Mouse (Mus musculus): Measurements from ENCODE around the gene Tmem101. TPM values are rescaled to one million over a fixed set of nuclear protein-coding genes. Genes with fewer than 3 reads are reported as not detected.

Gene Tmem101
- polyA plus RNA-seq, 1 experiment from 2014 or later = 31.2 TPM

DNA sequence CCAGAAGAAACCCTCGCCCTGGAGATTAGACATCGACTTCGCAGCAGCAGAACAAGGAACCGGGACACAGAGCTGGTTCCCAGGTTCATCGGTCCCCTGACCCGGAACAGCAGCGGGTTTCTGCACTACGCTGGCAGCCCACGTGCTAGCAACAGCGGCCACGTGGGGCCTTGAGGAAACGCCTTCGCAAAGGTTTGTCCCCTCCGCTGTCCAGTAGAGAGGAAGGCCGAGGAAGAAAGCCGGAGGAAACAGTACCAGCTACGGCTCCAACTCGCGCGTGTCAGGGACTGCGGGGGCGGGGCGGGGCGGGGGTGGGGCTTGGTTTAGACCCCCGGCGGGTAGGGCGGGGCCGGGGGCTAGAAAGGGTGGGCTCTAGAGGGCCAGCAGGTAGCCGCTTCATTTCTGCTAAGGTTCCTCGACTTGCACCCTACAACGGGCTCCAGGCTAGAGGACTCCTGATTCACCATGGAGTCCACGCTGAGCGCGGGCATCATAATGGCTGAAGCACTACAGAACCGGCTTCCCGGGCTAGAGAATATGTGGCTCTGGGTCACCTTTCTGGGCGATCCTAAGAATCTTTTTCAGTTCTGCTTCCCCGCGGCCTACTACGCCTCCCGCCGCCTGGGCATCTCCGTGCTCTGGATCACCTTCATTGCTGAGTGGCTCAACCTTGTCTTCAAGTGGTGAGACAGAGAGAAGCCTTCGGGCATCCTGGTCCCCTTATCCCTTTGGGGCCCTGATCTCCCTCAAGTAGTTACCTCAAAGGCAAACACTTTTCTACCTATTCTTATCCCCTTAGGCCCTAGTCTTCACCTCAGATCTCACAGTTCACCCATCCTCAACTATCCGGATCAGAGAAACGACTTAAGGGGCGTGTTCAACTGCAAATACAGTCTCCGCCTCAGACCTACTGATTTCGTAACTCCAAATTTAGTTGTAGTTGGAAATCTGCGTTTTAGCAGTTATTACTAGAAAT, 33.5 kb upstream of the Tmem101 start, which contains the start of gene G6pc3:
Gene G6pc3 (plus strand): TSS at position 160 of the 976 bp plus-strand sequence.
- Histone ChIP-seq H3K36me3 (ENCODE audit: control insufficient read depth, insufficient read depth, low read length) (peaks cover 5% of the 10 kb centered on the region; the same call in 1 of the 2 replicates), H3K9ac (ENCODE audit: low read depth, low read length) (peak within 1 kb of the TSS; percentile 72), H3K27ac (ENCODE audit: low read depth, low read length) (peak within 1 kb of the TSS; percentile 69; the same call in 1 of the 2 replicates), H3K4me3 (ENCODE audit: low read depth, low read length) (peak within 1 kb of the TSS; percentile 61), H3K4me2 (peak within 1 kb of the TSS; percentile 76), H3K9me3 (replicated peaks; ENCODE audit: control insufficient read depth, low read length) (no peaks in the 10 kb centered on the region), H3K27me3 (ENCODE audit: control insufficient read depth, insufficient read depth, low read length) (no peaks in the 10 kb centered on the region), H3K4me1 (ENCODE audit: control insufficient read depth, insufficient read depth, low read length) (peaks cover 11% of the 10 kb centered on the region)
- ATAC-seq (replicated peaks; ENCODE audit: insufficient number of reproducible peaks, low FRiP score, low TSS enrichment) = peak; percentile 80
- 3% methylated on average over 50 of the region's 50 CpGs for WGBS (ENCODE audit: insufficient replicate concordance)

DNA sequence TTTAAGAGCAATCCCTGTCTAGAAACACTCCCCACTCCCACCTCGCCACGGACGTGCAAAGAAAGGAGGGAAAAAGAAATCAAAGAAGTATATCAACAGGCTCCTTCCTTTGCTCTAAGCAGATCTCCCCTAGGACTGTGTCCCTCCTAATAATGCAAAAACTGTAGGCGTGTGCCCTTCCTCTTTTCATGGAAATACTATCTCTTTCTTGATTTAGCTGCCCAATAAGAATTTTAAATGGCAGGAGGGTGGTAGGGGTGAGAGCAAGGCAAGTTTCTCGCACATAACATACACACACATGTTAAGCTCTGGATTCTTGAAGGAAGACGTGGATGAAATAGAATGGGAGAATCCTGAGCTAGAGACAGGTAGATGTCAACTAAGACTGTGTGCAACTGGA, 32.8 kb upstream of the Tmem101 start:
- Histone ChIP-seq H3K4me3 (ENCODE audit: low read depth, low read length) (peak overlapping the region; percentile 61), H3K4me2 (peak overlapping the region; percentile 76), H3K27me3 (ENCODE audit: control insufficient read depth, insufficient read depth, low read length) (no peaks in the 10 kb centered on the region), H3K36me3 (ENCODE audit: control insufficient read depth, insufficient read depth, low read length) (peaks cover 3% of the 10 kb centered on the region; the same call in 1 of the 2 replicates), H3K27ac (ENCODE audit: low read depth, low read length) (no peak overlapping the region), H3K9me3 (replicated peaks; ENCODE audit: control insufficient read depth, low read length) (no peaks in the 10 kb centered on the region), H3K9ac (ENCODE audit: low read depth, low read length) (peak overlapping the region; percentile 72), H3K4me1 (ENCODE audit: control insufficient read depth, insufficient read depth, low read length) (peaks cover 14% of the 10 kb centered on the region)
- no peak for ATAC-seq (replicated peaks; ENCODE audit: insufficient number of reproducible peaks, low FRiP score, low TSS enrichment)
- 64% methylated on average over 6 of the region's 6 CpGs for WGBS (ENCODE audit: insufficient replicate concordance)

DNA sequence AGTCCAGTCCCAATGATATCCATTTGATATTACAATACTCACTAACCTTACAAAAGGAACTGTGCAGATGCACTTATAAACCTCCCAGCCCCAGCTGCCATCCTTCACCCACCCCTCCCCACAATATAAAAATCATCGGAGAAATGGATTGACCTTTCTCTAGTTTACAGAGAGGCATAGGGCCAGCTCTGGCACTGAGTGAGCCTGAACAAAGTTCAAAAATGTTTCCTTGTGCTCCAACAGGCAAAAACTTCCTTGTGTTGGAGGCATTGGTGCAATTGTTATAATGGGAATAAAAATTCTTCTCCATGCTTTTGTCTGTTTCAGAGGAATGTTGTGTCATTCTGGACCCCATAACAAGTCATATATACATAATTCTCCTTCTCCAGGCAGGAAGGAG, 30.0 kb upstream of the Tmem101 start:
- H3K36me3 ChIP-seq (ENCODE audit: control insufficient read depth, insufficient read depth, low read length) = 0 out of 2 replicates have a peak, but pooled peaks cover 2% of the 10 kb centered on the region
- no peak overlapping the region for H3K27ac ChIP-seq (ENCODE audit: low read depth, low read length)
- H3K9me3 ChIP-seq (replicated peaks; ENCODE audit: control insufficient read depth, low read length) = no peaks in the 10 kb centered on the region
- H3K4me3 ChIP-seq (ENCODE audit: low read depth, low read length) = no peak overlapping the region
- 76% methylated on average over 1 of the region's 1 CpGs for WGBS (ENCODE audit: insufficient replicate concordance)
- ATAC-seq (replicated peaks; ENCODE audit: insufficient number of reproducible peaks, low FRiP score, low TSS enrichment) = no peak
- H3K9ac ChIP-seq (ENCODE audit: low read depth, low read length) = no peak overlapping the region
- H3K4me1 ChIP-seq (ENCODE audit: control insufficient read depth, insufficient read depth, low read length) = peaks cover 17% of the 10 kb centered on the region
- no peaks in the 10 kb centered on the region for H3K27me3 ChIP-seq (ENCODE audit: control insufficient read depth, insufficient read depth, low read length)
- H3K4me2 ChIP-seq = no peak overlapping the region

DNA sequence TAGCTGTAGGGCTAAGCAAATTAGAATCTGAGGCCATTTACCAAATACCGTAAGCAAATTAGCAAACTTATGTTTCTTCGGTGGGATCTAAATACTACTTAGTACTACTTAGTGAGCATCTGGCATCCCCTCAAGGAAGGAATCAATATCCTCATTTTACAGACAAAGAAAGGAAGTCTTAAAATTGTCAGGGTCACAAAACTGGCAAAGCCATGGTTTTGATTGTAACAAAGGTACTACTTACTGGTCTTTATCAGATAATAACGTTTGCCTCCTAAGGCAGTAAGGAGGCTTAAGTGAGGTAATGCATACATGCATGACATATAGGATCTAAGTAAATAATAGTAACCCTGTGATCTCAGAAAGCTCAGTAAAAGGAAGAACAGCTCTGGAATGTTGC, 29.5 kb upstream of the Tmem101 start:
- no peak for ATAC-seq (replicated peaks; ENCODE audit: insufficient number of reproducible peaks, low FRiP score, low TSS enrichment)
- H3K4me1 ChIP-seq (ENCODE audit: control insufficient read depth, insufficient read depth, low read length) = peaks cover 12% of the 10 kb centered on the region
- H3K36me3 ChIP-seq (ENCODE audit: control insufficient read depth, insufficient read depth, low read length) = 0 out of 2 replicates have a peak, but pooled peaks cover 4% of the 10 kb centered on the region
- H3K4me2 ChIP-seq = peak overlapping the region; percentile 86
- WGBS (ENCODE audit: insufficient replicate concordance) = 52% methylated on average over 3 of the region's 3 CpGs
- H3K9ac ChIP-seq (ENCODE audit: low read depth, low read length) = no peak overlapping the region
- H3K4me3 ChIP-seq (ENCODE audit: low read depth, low read length) = peak overlapping the region; percentile 97
- no peaks in the 10 kb centered on the region for H3K27me3 ChIP-seq (ENCODE audit: control insufficient read depth, insufficient read depth, low read length)
- H3K9me3 ChIP-seq (replicated peaks; ENCODE audit: control insufficient read depth, low read length) = no peaks in the 10 kb centered on the region
- 0 out of 2 replicates have a peak overlapping the region, but pooled peaks have one; percentile 94 for H3K27ac ChIP-seq (ENCODE audit: low read depth, low read length)

DNA sequence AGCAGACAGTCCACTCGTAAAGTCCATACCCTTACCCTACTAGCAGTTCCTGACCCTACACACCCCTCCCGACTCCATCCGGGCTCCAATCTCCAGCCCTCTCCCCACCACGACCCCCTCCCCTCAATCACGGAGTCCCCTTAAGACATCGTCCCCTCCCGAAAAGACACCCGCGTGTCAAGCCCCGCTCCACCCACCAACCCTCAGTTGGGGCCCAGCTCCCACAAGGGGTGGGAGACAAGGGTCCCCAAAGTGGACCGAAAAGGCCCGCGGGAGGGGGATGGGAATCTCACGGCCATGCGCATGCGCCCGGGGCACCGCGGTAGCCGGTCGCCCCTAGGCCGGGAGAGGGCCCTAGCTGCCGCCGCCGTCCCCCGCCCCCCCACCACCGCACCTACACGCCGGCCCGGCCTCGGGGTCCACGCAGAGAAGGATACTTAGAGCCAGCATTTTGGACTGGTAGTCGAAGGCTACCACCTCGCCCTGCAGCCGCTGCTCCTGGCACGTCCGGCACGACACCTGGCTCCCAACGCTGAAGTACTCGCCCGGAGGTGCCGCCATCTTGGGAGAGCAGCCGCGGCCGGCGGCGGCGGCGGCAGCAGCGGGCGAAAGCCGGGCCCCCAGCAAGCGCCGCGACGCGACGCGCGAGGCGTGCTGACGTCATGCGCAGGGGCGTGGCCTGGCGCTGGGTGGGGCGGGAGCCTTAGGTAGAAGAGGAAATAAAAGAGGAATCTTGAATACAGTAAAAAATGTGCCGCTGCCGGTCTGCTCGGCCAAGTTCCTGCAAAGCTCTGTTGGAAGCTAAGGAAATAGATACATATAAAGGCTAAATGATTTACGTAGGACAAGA, 28.7 kb upstream of the Tmem101 start, which contains the start of gene Lsm12:
Gene Lsm12 (minus strand): TSS at position 651 of the 850 bp plus-strand sequence.
- Histone ChIP-seq H3K27ac (ENCODE audit: low read depth, low read length) (peak within 1 kb of the TSS; percentile 94), H3K9ac (ENCODE audit: low read depth, low read length) (peak within 1 kb of the TSS; percentile 93), H3K36me3 (ENCODE audit: control insufficient read depth, insufficient read depth, low read length) (0 out of 2 replicates have a peak, but pooled peaks cover 4% of the 10 kb centered on the region), H3K4me3 (ENCODE audit: low read depth, low read length) (peak within 1 kb of the TSS; percentile 97), H3K27me3 (ENCODE audit: control insufficient read depth, insufficient read depth, low read length) (no peaks in the 10 kb centered on the region), H3K4me1 (ENCODE audit: control insufficient read depth, insufficient read depth, low read length) (peaks cover 13% of the 10 kb centered on the region; the same call in 1 of the 2 replicates), H3K9me3 (replicated peaks; ENCODE audit: control insufficient read depth, low read length) (no peaks in the 10 kb centered on the region), H3K4me2 (peak within 1 kb of the TSS; percentile 86)
- under 1% methylated on average over 67 of the region's 70 CpGs for WGBS (ENCODE audit: insufficient replicate concordance)
- peak; percentile 72 for ATAC-seq (replicated peaks; ENCODE audit: insufficient number of reproducible peaks, low FRiP score, low TSS enrichment)

DNA sequence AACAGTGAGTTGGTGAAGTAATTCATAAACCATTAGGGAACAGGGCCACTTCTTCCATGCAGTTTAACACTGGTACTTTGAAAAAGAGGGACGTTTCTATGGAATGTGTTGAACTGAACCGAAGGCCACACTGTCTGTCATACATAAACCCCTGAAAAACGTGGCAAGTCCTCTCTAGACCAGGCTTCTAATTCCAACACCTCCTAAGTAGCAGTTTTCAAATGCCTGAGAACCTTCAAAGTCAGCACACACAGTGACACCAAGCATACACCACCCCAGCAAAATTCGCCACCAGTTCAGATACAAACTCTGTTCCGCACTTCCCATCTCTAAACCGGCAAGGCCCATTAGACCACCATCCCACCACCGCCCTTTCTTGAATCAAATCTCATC, 28.0 kb upstream of the Tmem101 start:
- Histone ChIP-seq H3K27me3 (ENCODE audit: control insufficient read depth, insufficient read depth, low read length) (no peaks in the 10 kb centered on the region), H3K4me2 (peak overlapping the region; percentile 86), H3K9me3 (replicated peaks; ENCODE audit: control insufficient read depth, low read length) (no peaks in the 10 kb centered on the region), H3K4me3 (ENCODE audit: low read depth, low read length) (peak overlapping the region; percentile 97), H3K27ac (ENCODE audit: low read depth, low read length) (peak overlapping the region; percentile 94), H3K4me1 (ENCODE audit: control insufficient read depth, insufficient read depth, low read length) (peaks cover 13% of the 10 kb centered on the region; the same call in 1 of the 2 replicates), H3K9ac (ENCODE audit: low read depth, low read length) (peak overlapping the region; percentile 93), H3K36me3 (ENCODE audit: control insufficient read depth, insufficient read depth, low read length) (0 out of 2 replicates have a peak, but pooled peaks cover 6% of the 10 kb centered on the region)
- no peak for ATAC-seq (replicated peaks; ENCODE audit: insufficient number of reproducible peaks, low FRiP score, low TSS enrichment)
- WGBS (ENCODE audit: insufficient replicate concordance) = 5% methylated on average over 7 of the region's 7 CpGs

DNA sequence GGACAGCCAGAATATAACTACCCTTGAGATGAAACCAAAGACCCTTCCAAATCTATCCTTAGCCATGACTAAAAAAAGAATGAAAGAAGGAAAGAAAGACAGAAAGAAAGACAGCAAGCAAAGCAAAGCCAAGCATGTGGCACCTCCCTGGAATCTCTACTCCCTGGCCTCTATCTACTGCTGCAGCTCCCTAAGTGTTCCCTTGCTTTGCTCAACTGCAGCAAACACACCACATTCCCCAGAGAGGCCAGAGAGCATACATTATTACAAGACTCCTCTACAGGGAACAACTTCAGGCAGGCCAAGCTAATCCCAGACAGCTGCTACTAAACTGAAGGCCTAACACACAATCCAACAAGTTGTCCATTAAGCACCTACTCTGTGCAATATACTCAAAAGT, 23.6 kb upstream of the Tmem101 start:
- peaks cover 19% of the 10 kb centered on the region for H3K36me3 ChIP-seq (ENCODE audit: control insufficient read depth, insufficient read depth, low read length)
- no peak overlapping the region for H3K27ac ChIP-seq (ENCODE audit: low read depth, low read length)

DNA sequence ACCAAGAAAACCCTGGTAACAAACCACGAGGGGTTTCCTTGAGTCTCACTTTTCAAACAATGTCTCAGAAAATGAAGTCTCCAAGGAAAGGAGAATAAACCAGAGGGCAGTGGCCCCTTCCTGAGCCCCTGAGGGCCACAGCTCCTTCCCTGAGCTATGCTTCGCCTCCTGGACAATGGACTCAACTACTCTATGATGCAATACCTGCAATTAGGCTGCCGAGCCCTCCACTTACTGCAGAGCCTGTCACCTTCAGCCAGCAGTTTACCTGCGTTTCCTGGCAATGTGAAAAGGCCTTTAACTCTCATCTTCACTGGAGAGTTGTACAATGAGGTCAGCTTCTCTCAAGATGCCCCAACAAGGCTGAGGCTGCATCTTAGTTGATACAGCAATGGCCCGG, 12.5 kb upstream of the Tmem101 start:
- Histone ChIP-seq H3K4me3 (ENCODE audit: low read depth, low read length) (no peak overlapping the region), H3K36me3 (ENCODE audit: control insufficient read depth, insufficient read depth, low read length) (peaks cover 13% of the 10 kb centered on the region), H3K4me2 (no peak overlapping the region), H3K9me3 (replicated peaks; ENCODE audit: control insufficient read depth, low read length) (no peaks in the 10 kb centered on the region), H3K27ac (ENCODE audit: low read depth, low read length) (no peak overlapping the region), H3K9ac (ENCODE audit: low read depth, low read length) (no peak overlapping the region), H3K27me3 (ENCODE audit: control insufficient read depth, insufficient read depth, low read length) (no peaks in the 10 kb centered on the region), H3K4me1 (ENCODE audit: control insufficient read depth, insufficient read depth, low read length) (no peaks in the 10 kb centered on the region)
- no peak for ATAC-seq (replicated peaks; ENCODE audit: insufficient number of reproducible peaks, low FRiP score, low TSS enrichment)
- 77% methylated on average over 5 of the region's 5 CpGs for WGBS (ENCODE audit: insufficient replicate concordance)

More for the DNA sequence above, 23.6 kb upstream of the Tmem101 start:
- H3K4me2 ChIP-seq = no peak overlapping the region
- no peak overlapping the region for H3K9ac ChIP-seq (ENCODE audit: low read depth, low read length)
- H3K4me1 ChIP-seq (ENCODE audit: control insufficient read depth, insufficient read depth, low read length) = peaks cover 9% of the 10 kb centered on the region; the same call in 1 of the 2 replicates
- no peak for ATAC-seq (replicated peaks; ENCODE audit: insufficient number of reproducible peaks, low FRiP score, low TSS enrichment)
- H3K9me3 ChIP-seq (replicated peaks; ENCODE audit: control insufficient read depth, low read length) = no peaks in the 10 kb centered on the region
- H3K27me3 ChIP-seq (ENCODE audit: control insufficient read depth, insufficient read depth, low read length) = no peaks in the 10 kb centered on the region
- H3K4me3 ChIP-seq (ENCODE audit: low read depth, low read length) = no peak overlapping the region
